Mouse (Mus musculus) small intestine, adult 2 months (tissue): ENCODE measurements around the gene Fut4. TPM values are rescaled to one million over a fixed set of nuclear protein-coding genes. Genes with fewer than 3 reads are reported as not detected.

Source experiments
- H3K27ac ChIP-seq: fragments of 200-500 bp; 2 replicates; pipeline ENCODE4 v1.5.1; 2012; ENCODE audit warnings: low read depth, low read length, control low read depth, inconsistent platforms; ENCODE audit not compliant: insufficient read depth
- H3K27me3 ChIP-seq: fragments of 200-500 bp; 2 replicates; pipeline ENCODE4 v1.6.1; 2012; ENCODE audit warnings: mild to moderate bottlenecking, moderate library complexity, low read length, inconsistent platforms; ENCODE audit not compliant: control insufficient read depth, insufficient read depth
- H3K36me3 ChIP-seq: fragments of 200-500 bp; 2 replicates; pipeline ENCODE4 v1.6.1; 2012; ENCODE audit warnings: mild to moderate bottlenecking, low read length, control low read depth, inconsistent platforms; ENCODE audit not compliant: control insufficient read depth, insufficient read depth
- H3K4me1 ChIP-seq: fragments of 200-500 bp; 2 replicates; pipeline ENCODE4 v1.6.1; 2012; ENCODE audit warnings: low read length, inconsistent platforms, mixed read lengths; ENCODE audit not compliant: control insufficient read depth, insufficient read depth, insufficient read length
- H3K4me3 ChIP-seq: fragments of 200-500 bp; 2 replicates; pipeline ENCODE4 v1.5.1; 2012; ENCODE audit warnings: low read depth, mild to moderate bottlenecking, control low read depth, inconsistent platforms, low read length, moderate library complexity
- CTCF ChIP-seq: fragments of 200-500 bp; IDR thresholded peaks from 2 replicates; pipeline ENCODE4 v1.5.1; 2012; ENCODE audit warnings: low read depth, mild to moderate bottlenecking, control low read depth, inconsistent platforms, low read length, moderate library complexity, mixed read lengths; ENCODE audit not compliant: insufficient replicate concordance, insufficient read length; ENCODE audit errors: extremely low read depth
- POLR2A ChIP-seq: fragments of 200-500 bp; IDR thresholded peaks from 2 replicates; pipeline ENCODE4 v1.6.1; 2012; ENCODE audit warnings: low read depth, mild to moderate bottlenecking, control low read depth, inconsistent platforms, low read length, moderate library complexity
- WGBS: fragments of 180-500 bp; shearing (Covaris S2); methylation state at CpG from one replicate; pipeline ENCODE4 v1.1.7; 2018; 5-methylcytosine and 5-hydroxymethylcytosine counted together
- polyA plus RNA-seq: library from polyadenylated mRNA; depleted of rRNA; stranded (reverse); fragments of >200 nt; gene quantifications from 2 replicates; pipeline ENCODE4 v1.2.3, GENCODE M21; 2012

Fut4 gene
- polyA plus RNA-seq, 1 experiment, result 15.8 TPM

- Histone ChIP-seq H3K36me3 (no peaks in the 10 kb centered on the region), H3K4me3 (no peak overlapping the region), H3K27ac (no peak overlapping the region), H3K27me3 (no peaks in the 10 kb centered on the region), H3K4me1 (peaks cover 6% of the 10 kb centered on the region; the same call in 1 of the 2 replicates)
- WGBS, result 87% methylated on average over 6 of the region's 6 CpGs
- TF ChIP-seq CTCF (no peak), POLR2A (no peak)
Measured at GRCm38 (mm10) chr9:14726005-14726404, 26.2 kb downstream of the Fut4 start.

- Histone ChIP-seq H3K4me1 (peaks cover 6% of the 10 kb centered on the region; the same call in 1 of the 2 replicates), H3K36me3 (no peaks in the 10 kb centered on the region), H3K27me3 (no peaks in the 10 kb centered on the region), H3K27ac (peak overlapping the region; percentile 15; the same call in 1 of the 2 replicates), H3K4me3 (no peak overlapping the region)
- TF ChIP-seq CTCF (no peak), POLR2A (no peak)
- WGBS, result 58% methylated on average over 5 of the region's 5 CpGs
Measured at GRCm38 (mm10) chr9:14724755-14725420, 27.3 kb downstream of the Fut4 start.

- Histone ChIP-seq H3K27me3 (no peaks in the 10 kb centered on the region), H3K4me3 (no peak overlapping the region), H3K27ac (no peak overlapping the region), H3K4me1 (peaks cover 10% of the 10 kb centered on the region), H3K36me3 (no peaks in the 10 kb centered on the region)
- TF ChIP-seq CTCF (no peak), POLR2A (no peak)
- WGBS, result 87% methylated on average over 5 of the region's 5 CpGs
Measured at GRCm38 (mm10) chr9:14721610-14722009, 30.6 kb downstream of the Fut4 start.

DNA sequence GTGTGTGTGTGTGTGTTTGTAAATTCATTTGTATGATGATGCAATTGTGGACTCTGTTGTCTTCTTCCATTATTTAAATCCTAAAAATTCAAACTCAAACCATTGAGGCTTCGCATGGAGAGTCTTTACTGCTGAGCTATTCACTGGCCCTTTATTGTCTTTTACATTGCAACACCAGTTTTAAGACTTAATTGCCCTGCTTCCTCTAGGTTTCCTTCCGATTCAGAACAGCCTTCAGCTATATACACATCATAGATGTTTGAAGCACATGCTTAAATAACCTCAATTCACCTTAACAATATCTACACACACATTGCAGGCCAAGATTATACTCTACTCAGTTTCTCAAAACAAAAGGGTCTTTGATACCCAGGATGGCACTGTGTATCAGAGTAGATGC lies 31.8 kb downstream of the Fut4 start:
- Histone ChIP-seq H3K4me3 (no peak overlapping the region), H3K36me3 (no peaks in the 10 kb centered on the region), H3K4me1 (peaks cover 9% of the 10 kb centered on the region), H3K27ac (no peak overlapping the region), H3K27me3 (no peaks in the 10 kb centered on the region)
- WGBS, result 56% methylated on average over 2 of the region's 2 CpGs
- no peak for TF ChIP-seq CTCF
- no peak for TF ChIP-seq POLR2A

- Histone ChIP-seq H3K36me3 (no peaks in the 10 kb centered on the region), H3K4me3 (peak overlapping the region; percentile 47), H3K27ac (peak overlapping the region; percentile 48), H3K27me3 (no peaks in the 10 kb centered on the region), H3K4me1 (peaks cover 6% of the 10 kb centered on the region)
- TF ChIP-seq POLR2A (no peak), CTCF (no peak)
Measured at GRCm38 (mm10) chr9:14718332-14718691, 33.9 kb downstream of the Fut4 start.

DNA sequence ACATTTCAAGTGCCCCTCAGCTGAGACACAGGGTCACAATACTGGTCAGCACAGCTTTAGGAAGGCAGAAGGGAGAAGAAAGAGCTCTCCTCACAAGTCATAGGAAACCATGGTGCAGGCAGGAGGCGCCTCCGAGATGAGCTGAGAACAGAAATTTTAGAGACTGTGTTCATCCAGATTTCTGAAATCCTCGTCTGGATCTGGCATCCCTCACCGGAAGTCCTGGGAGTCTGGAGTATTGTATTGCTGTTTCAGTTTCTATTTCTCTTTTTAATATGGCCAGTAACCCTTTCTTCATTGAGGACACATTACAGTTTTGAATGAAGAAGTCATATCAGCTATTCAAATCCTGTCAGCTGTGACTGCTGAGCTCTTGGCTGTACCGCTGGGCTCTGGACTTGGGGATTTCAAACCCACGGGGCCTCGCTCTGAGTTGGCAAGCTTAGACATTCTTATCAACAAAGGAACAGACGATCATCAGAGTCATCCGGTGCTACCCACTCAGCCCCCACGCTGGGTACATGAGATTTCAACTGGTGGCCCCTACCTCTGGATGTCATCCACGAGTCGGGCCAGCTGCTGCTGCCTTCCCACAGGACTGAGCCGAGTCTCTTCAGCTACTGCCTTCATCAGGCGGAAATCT lies 34.4 kb downstream of the Fut4 start:
- H3K4me1 ChIP-seq, result peaks cover 6% of the 10 kb centered on the region
- peak overlapping the region; percentile 47 for H3K4me3 ChIP-seq
- H3K27ac ChIP-seq, result peak overlapping the region; percentile 48
- no peak for TF ChIP-seq POLR2A
- TF ChIP-seq CTCF, result 0 out of 2 replicates have a peak, but pooled peaks have one; percentile 13
- WGBS, result 19% methylated on average over 14 of the region's 14 CpGs
- H3K36me3 ChIP-seq, result no peaks in the 10 kb centered on the region
- H3K27me3 ChIP-seq, result no peaks in the 10 kb centered on the region

DNA sequence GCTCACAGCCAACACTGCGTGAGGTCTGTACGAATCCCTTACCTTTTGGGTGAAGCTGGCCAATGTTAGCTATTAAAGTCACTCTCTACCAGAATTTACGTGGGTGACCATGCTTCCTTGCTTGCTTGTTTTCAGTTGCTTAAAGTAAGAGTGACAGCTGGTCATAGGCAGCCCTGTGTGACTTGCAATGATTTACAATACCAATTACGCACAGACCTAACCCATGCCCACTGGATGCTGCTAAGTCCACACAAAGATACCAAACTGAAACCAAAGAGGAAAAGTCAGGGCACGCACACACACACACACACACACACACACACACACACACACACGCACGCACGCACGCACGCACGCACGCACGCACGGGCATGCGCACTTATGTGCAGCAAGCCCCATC lies 36.9 kb downstream of the Fut4 start:
- peaks cover 6% of the 10 kb centered on the region for H3K4me1 ChIP-seq
- H3K36me3 ChIP-seq, result no peaks in the 10 kb centered on the region
- H3K27me3 ChIP-seq, result no peaks in the 10 kb centered on the region
- TF ChIP-seq POLR2A (no peak), CTCF (no peak)
- 92% methylated on average over 15 of the region's 15 CpGs for WGBS
- H3K27ac ChIP-seq, result no peak overlapping the region
- H3K4me3 ChIP-seq, result no peak overlapping the region
